Mouse (Mus musculus) G1E (cell line): ENCODE results near the gene Prkcg.
"Not testable (repeated sequence)": the region's sequence is repeated elsewhere in the genome, so short reads cannot be mapped to it uniquely, and the experiment has no call there.

Experiments used
- CTCF ChIP-seq: IDR thresholded peaks from 2 replicates; pipeline ENCODE4 v1.5.1; 2012; ENCODE audit warnings: low read depth, low read length, inconsistent platforms, mixed read lengths
- GATA2 ChIP-seq: IDR thresholded peaks from 2 replicates; pipeline ENCODE4 v1.6.1; 2012; ENCODE audit warnings: low read depth, low read length, inconsistent platforms, borderline replicate concordance

- not testable (repeated sequence) for TF ChIP-seq CTCF, GATA2
Observed at GRCm38 (mm10) chr7:3292271-3292670, 3.3 kb downstream of the Prkcg start.
